Mouse (Mus musculus) neural tube, embryonic 14.5 days (tissue): Measurements from ENCODE around the gene Nol4l. TPM values are rescaled to one million over a fixed set of nuclear protein-coding genes. Genes with fewer than 3 reads are reported as not detected.

Experiments
- ATAC-seq: fragments of 200-750 bp; cut with Nextera tagmentation; 2 replicates; pipeline ENCODE4 v1.8.0; 2017; ENCODE audit warnings: low read depth, mild to moderate bottlenecking, moderate TSS enrichment, moderate library complexity
- H3K27ac ChIP-seq: fragments of 300-500 bp; sonication (generic); 2 replicates; pipeline ENCODE4 v1.5.1; 2014; ENCODE audit warnings: low read depth, mild to moderate bottlenecking, control low read depth, low read length, moderate library complexity, mixed read lengths
- H3K27me3 ChIP-seq: fragments of 300-500 bp; sonication (generic); 2 replicates; pipeline ENCODE4 v1.6.1; 2014; ENCODE audit warnings: low read length; ENCODE audit not compliant: control insufficient read depth, insufficient read depth
- H3K36me3 ChIP-seq: fragments of 300-500 bp; sonication (generic); 2 replicates; pipeline ENCODE4 v1.6.1; 2014; ENCODE audit warnings: low read length, mixed read lengths; ENCODE audit not compliant: control insufficient read depth, insufficient read depth
- H3K4me1 ChIP-seq: fragments of 300-500 bp; sonication (generic); 2 replicates; pipeline ENCODE4 v1.6.1; 2014; ENCODE audit warnings: low read length; ENCODE audit not compliant: control insufficient read depth, insufficient read depth
- H3K4me2 ChIP-seq: fragments of 300-500 bp; sonication (generic); 2 replicates; pipeline ENCODE4 v1.6.1; 2014; ENCODE audit warnings: mild to moderate bottlenecking, low read depth, low read length, control low read depth
- H3K4me3 ChIP-seq: fragments of 300-500 bp; sonication (generic); 2 replicates; pipeline ENCODE4 v1.5.1; 2014; ENCODE audit warnings: low read depth, low read length, control low read depth, mixed read lengths
- H3K9ac ChIP-seq: fragments of 300-500 bp; sonication (generic); replicated peaks from 2 replicates; pipeline ENCODE4 v1.6.1; 2014; ENCODE audit warnings: low read depth, mild to moderate bottlenecking, control low read depth, low read length, mixed read lengths
- H3K9me3 ChIP-seq: fragments of 300-500 bp; sonication (generic); 2 replicates; pipeline ENCODE4 v1.6.1; 2016; ENCODE audit warnings: low read length; ENCODE audit not compliant: control insufficient read depth
- WGBS: fragments of 180-500 bp; shearing (Covaris S2); extraction: QIAGEN DNeasy Blood & Tissue Kit; methylation state at CpG from one replicate; pipeline ENCODE4 v1.1.7; 2014; 5-methylcytosine and 5-hydroxymethylcytosine counted together
- polyA plus RNA-seq: library from polyadenylated mRNA; unstranded; fragments of >200 nt; fragmentation: Nextera tagmentation; extraction: Ambion mirVana; gene quantifications from 2 replicates; pipeline ENCODE4 v1.2.1, GENCODE M21; 2014

Gene Nol4l
- polyA plus RNA-seq, 1 experiment from 2014 or later = 44.4 TPM

GRCm38 (mm10) chr2:153440755-153441154 lies 89.0 kb downstream of the Nol4l start:
- Histone ChIP-seq H3K9me3 (no peaks in the 10 kb centered on the region), H3K27ac (no peak overlapping the region), H3K9ac (no peak overlapping the region), H3K4me3 (no peak overlapping the region), H3K27me3 (no peaks in the 10 kb centered on the region), H3K4me2 (peak overlapping the region; percentile 79; the same call in 1 of the 2 replicates), H3K36me3 (no peaks in the 10 kb centered on the region; the same call in 1 of the 2 replicates), H3K4me1 (peaks cover 52% of the 10 kb centered on the region)
- no peak for ATAC-seq
- 41% methylated on average over 2 of the region's 2 CpGs for WGBS

- Histone ChIP-seq H3K4me2 (peak overlapping the region; percentile 11; the same call in 1 of the 2 replicates), H3K27ac (peak overlapping the region; percentile 28), H3K36me3 (peaks cover 5% of the 10 kb centered on the region; the same call in 1 of the 2 replicates), H3K4me3 (no peak overlapping the region), H3K9me3 (no peaks in the 10 kb centered on the region), H3K27me3 (no peaks in the 10 kb centered on the region), H3K9ac (no peak overlapping the region), H3K4me1 (peaks cover 68% of the 10 kb centered on the region)
- WGBS = 24% methylated on average over 2 of the region's 2 CpGs
- ATAC-seq = no peak
Measured at GRCm38 (mm10) chr2:153437306-153437659, 92.5 kb downstream of the Nol4l start.

- no peak overlapping the region for H3K9ac ChIP-seq
- peak overlapping the region; percentile 6; the same call in 1 of the 2 replicates for H3K27ac ChIP-seq
- no peak overlapping the region; the same call in 1 of the 2 replicates for H3K4me2 ChIP-seq
- 34% methylated on average over 6 of the region's 6 CpGs for WGBS
- no peaks in the 10 kb centered on the region for H3K27me3 ChIP-seq
- H3K36me3 ChIP-seq = peaks cover 5% of the 10 kb centered on the region; the same call in 1 of the 2 replicates
- H3K9me3 ChIP-seq = no peaks in the 10 kb centered on the region
- ATAC-seq = no peak
- H3K4me3 ChIP-seq = no peak overlapping the region
- peaks cover 63% of the 10 kb centered on the region for H3K4me1 ChIP-seq
Measured at GRCm38 (mm10) chr2:153436641-153437305, 93.0 kb downstream of the Nol4l start.

GRCm38 (mm10) chr2:153434880-153435831 lies 94.6 kb downstream of the Nol4l start:
- ATAC-seq = no peak; the same call in 1 of the 2 replicates
- no peak overlapping the region for H3K4me2 ChIP-seq
- WGBS = 7% methylated on average over 9 of the region's 9 CpGs
- H3K27ac ChIP-seq = no peak overlapping the region
- no peaks in the 10 kb centered on the region for H3K9me3 ChIP-seq
- H3K4me1 ChIP-seq = peaks cover 47% of the 10 kb centered on the region
- no peaks in the 10 kb centered on the region for H3K27me3 ChIP-seq
- no peak overlapping the region for H3K4me3 ChIP-seq
- H3K36me3 ChIP-seq = peaks cover 16% of the 10 kb centered on the region
- no peak overlapping the region for H3K9ac ChIP-seq

GRCm38 (mm10) chr2:153433859-153434258 lies 95.9 kb downstream of the Nol4l start:
- Histone ChIP-seq H3K27me3 (no peaks in the 10 kb centered on the region), H3K9ac (no peak overlapping the region), H3K4me2 (no peak overlapping the region), H3K9me3 (no peaks in the 10 kb centered on the region), H3K27ac (no peak overlapping the region), H3K4me3 (no peak overlapping the region), H3K4me1 (peaks cover 48% of the 10 kb centered on the region), H3K36me3 (peaks cover 19% of the 10 kb centered on the region)
- no peak for ATAC-seq
- WGBS = 36% methylated on average over 3 of the region's 3 CpGs

- H3K9ac ChIP-seq = no peak overlapping the region
- H3K4me1 ChIP-seq = peaks cover 43% of the 10 kb centered on the region
- H3K4me2 ChIP-seq = no peak overlapping the region
- no peak overlapping the region for H3K4me3 ChIP-seq
- H3K27ac ChIP-seq = peak overlapping the region; percentile 30; the same call in 1 of the 2 replicates
- H3K9me3 ChIP-seq = no peaks in the 10 kb centered on the region
- no peak for ATAC-seq
- WGBS = 5% methylated on average over 7 of the region's 7 CpGs
- H3K27me3 ChIP-seq = no peaks in the 10 kb centered on the region
- H3K36me3 ChIP-seq = peaks cover 22% of the 10 kb centered on the region
Measured at GRCm38 (mm10) chr2:153432492-153432891, 97.3 kb downstream of the Nol4l start.

GRCm38 (mm10) chr2:153430571-153430970 lies 99.2 kb downstream of the Nol4l start:
- no peak for ATAC-seq
- no peak overlapping the region for H3K9ac ChIP-seq
- H3K27ac ChIP-seq = no peak overlapping the region
- H3K27me3 ChIP-seq = no peaks in the 10 kb centered on the region
- H3K4me1 ChIP-seq = peaks cover 41% of the 10 kb centered on the region
- H3K4me2 ChIP-seq = no peak overlapping the region
- H3K36me3 ChIP-seq = peaks cover 20% of the 10 kb centered on the region
- H3K4me3 ChIP-seq = no peak overlapping the region
- 100% methylated on average over 1 of the region's 1 CpGs for WGBS
- H3K9me3 ChIP-seq = no peaks in the 10 kb centered on the region

GRCm38 (mm10) chr2:153428485-153428884 lies 101.3 kb downstream of the Nol4l start:
- no peak overlapping the region for H3K27ac ChIP-seq
- H3K9me3 ChIP-seq = no peaks in the 10 kb centered on the region
- no peak overlapping the region for H3K4me3 ChIP-seq
- H3K9ac ChIP-seq = no peak overlapping the region
- 65% methylated on average over 2 of the region's 2 CpGs for WGBS
- ATAC-seq = no peak
- H3K4me1 ChIP-seq = peaks cover 30% of the 10 kb centered on the region
- peaks cover 17% of the 10 kb centered on the region for H3K36me3 ChIP-seq
- no peaks in the 10 kb centered on the region for H3K27me3 ChIP-seq
- no peak overlapping the region for H3K4me2 ChIP-seq

- no peak for ATAC-seq
- no peak overlapping the region for H3K4me3 ChIP-seq
- no peak overlapping the region for H3K9ac ChIP-seq
- H3K27ac ChIP-seq = peak overlapping the region; percentile 61; the same call in 1 of the 2 replicates
- H3K4me1 ChIP-seq = peaks cover 30% of the 10 kb centered on the region
- H3K27me3 ChIP-seq = no peaks in the 10 kb centered on the region
- H3K4me2 ChIP-seq = no peak overlapping the region
- 12% methylated on average over 2 of the region's 2 CpGs for WGBS
- H3K36me3 ChIP-seq = peaks cover 17% of the 10 kb centered on the region
- no peaks in the 10 kb centered on the region for H3K9me3 ChIP-seq
Measured at GRCm38 (mm10) chr2:153426931-153427330, 102.8 kb downstream of the Nol4l start.
